Mouse (Mus musculus) layer of hippocampus, adult 6 months (tissue): ENCODE data around the gene Ankrd63. TPM values are rescaled to one million over a fixed set of nuclear protein-coding genes. Genes with fewer than 3 reads are reported as not detected.

ENCODE experiments used
- long read RNA-seq, 2 experiments: library from polyadenylated mRNA; unstranded; transcript quantifications; one replicate each; pipeline ENCODE4 v2.0.0; 2019 to 2020
- polyA plus RNA-seq: library from polyadenylated mRNA; unstranded; fragments of <200 nt; fragmentation: Nextera tagmentation; gene quantifications from 2 replicates; pipeline ENCODE4 v1.2.3, GENCODE M21; 2021

Gene Ankrd63
- polyA plus RNA-seq = 4.7 and 4.9 TPM in 2 replicates
- long read RNA-seq, experiment 1, full-length matches to known transcripts = 6 of 6 reads
- long read RNA-seq, experiment 1, partial matches to known transcripts = 0 of 6 reads
- long read RNA-seq, experiment 1, other reads (novel, unspliced or antisense) = 0 of 6 reads
- long read RNA-seq, experiment 2, full-length matches to known transcripts = 20 of 20 reads
- long read RNA-seq, experiment 2, partial matches to known transcripts = 0 of 20 reads
- long read RNA-seq, experiment 2, other reads (novel, unspliced or antisense) = 0 of 20 reads

GRCm38 (mm10) chr2:118703913-118704730 is at the start of gene Ankrd63:
TSS of gene Ankrd63 (minus strand) at chr2:118703963.

GRCm38 (mm10) chr2:118745232-118745884 is 41.6 kb upstream of the Ankrd63 start, which contains the start of gene Inafm2:
TSS of gene Inafm2 (plus strand) at chr2:118745758.

GRCm38 (mm10) chr2:118728337-118728736 is 24.6 kb upstream of the Ankrd63 start, which contains the start of gene Plcb2:
TSS of gene Plcb2 (minus strand) at chr2:118728438.

GRCm38 (mm10) chr2:118662902-118663803 is 40.6 kb downstream of the Ankrd63 start, which contains the start of gene Pak6:
TSS of gene Pak6 (plus strand) at chr2:118663303.

Other genes with a start within 250 kb of the Ankrd63 start
- 582 and 588 TPM in 2 replicates for gene Srp14, start 224.3 kb downstream of the Ankrd63 start, polyA plus RNA-seq
- gene Bmf, start 154.3 kb downstream of the Ankrd63 start, polyA plus RNA-seq = 0.18 and 0.93 TPM in 2 replicates
- 0.21 and 0.25 TPM in 2 replicates for gene Bub1b, start 105.8 kb downstream of the Ankrd63 start, polyA plus RNA-seq
- 18.0 and 22.7 TPM in 2 replicates for gene Pak6, start 40.7 kb downstream of the Ankrd63 start, polyA plus RNA-seq
- 1.7 and 2.6 TPM in 2 replicates for gene Plcb2, start 24.5 kb upstream of the Ankrd63 start, polyA plus RNA-seq
- gene Inafm2, start 41.8 kb upstream of the Ankrd63 start, polyA plus RNA-seq = 76.7 and 104 TPM in 2 replicates
- gene Ccdc9b, start 58.7 kb upstream of the Ankrd63 start, polyA plus RNA-seq = 0.39 and 0.69 TPM in 2 replicates
- gene Phgr1, start 68.8 kb upstream of the Ankrd63 start, polyA plus RNA-seq = not detected in 2 replicates
- 235 and 277 TPM in 2 replicates for gene Disp2, start 75.8 kb upstream of the Ankrd63 start, polyA plus RNA-seq
- gene Knstrn, start 110.0 kb upstream of the Ankrd63 start, polyA plus RNA-seq = 0.40 and 0.46 TPM in 2 replicates
- 40.6 and 52.2 TPM in 2 replicates for gene Ivd, start 158.0 kb upstream of the Ankrd63 start, polyA plus RNA-seq
- 3.6 and 3.8 TPM in 2 replicates for gene Bahd1, start 196.4 kb upstream of the Ankrd63 start, polyA plus RNA-seq
- gene Chst14, start 222.5 kb upstream of the Ankrd63 start, polyA plus RNA-seq = 2.4 and 4.0 TPM in 2 replicates